14 mouse cellular contexts compared by ENCODE assay signal in the genomic region with DNA sequence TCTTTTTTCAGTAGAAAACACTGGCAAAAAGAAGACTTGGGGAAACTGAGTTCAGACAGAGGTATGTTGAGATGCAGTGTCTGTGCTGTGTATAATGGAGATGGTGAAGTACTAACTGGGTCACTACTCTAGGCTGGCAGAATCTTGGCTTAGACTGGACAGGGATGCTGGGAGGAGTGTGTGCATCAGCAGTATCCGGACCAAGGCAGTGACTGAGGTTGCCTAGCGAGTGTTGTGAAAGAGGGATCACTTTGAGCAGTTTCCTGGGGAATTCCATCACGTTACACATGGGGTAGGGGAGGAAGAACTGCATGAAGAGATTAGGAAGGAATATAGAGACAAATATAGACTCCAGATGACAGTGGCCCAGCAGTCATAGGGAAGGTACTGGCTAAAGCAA.
"Had no signal": no experiment of that assay in that cellular context is flagged by ENCODE, and none has a peak within 500 bp of the region (broad histone marks: within the 10 kb centered on the region; RNA-seq: fewer than 3 reads in every experiment).

No protein-coding gene starts in this region.

- H3K9me3 ChIP-seq: limb, embryonic 12.5 days; midbrain, embryonic 13.5 days; neural tube, embryonic 15.5 days had no signal

- ATAC-seq: inflammation-experienced regulatory T-cells, adult 6 months; midbrain, embryonic 13.5 days had no signal

- H3K4me2 ChIP-seq: limb, embryonic 12.5 days; midbrain, embryonic 13.5 days; neural tube, embryonic 15.5 days had no signal

- H3K9ac ChIP-seq: limb, embryonic 12.5 days; liver, embryonic 14.5 days; midbrain, embryonic 13.5 days; neural tube, embryonic 15.5 days had no signal

- H3K4me1 ChIP-seq: midbrain, embryonic 13.5 days; neural tube, embryonic 15.5 days had no signal

- DNase-seq: kidney, adult 8-10 months; kidney, postnatal 25 days; layer of hippocampus, postnatal 36 days; liver; lung, adult 18-20 months; lung, postnatal 10 days; lung, postnatal 4 days; thymus, postnatal 36 days had no signal

- H3K27me3 ChIP-seq: limb, embryonic 12.5 days; midbrain, embryonic 13.5 days; neural tube, embryonic 15.5 days had no signal

- H3K36me3 ChIP-seq: limb, embryonic 12.5 days; midbrain, embryonic 13.5 days; neural tube, embryonic 15.5 days had no signal

- H3K27ac ChIP-seq: limb, embryonic 12.5 days; liver, embryonic 14.5 days; midbrain, embryonic 13.5 days; neural tube, embryonic 15.5 days had no signal

- H3K4me3 ChIP-seq: limb, embryonic 12.5 days; midbrain, embryonic 13.5 days; myocyte; neural tube, embryonic 15.5 days had no signal
